Mouse (Mus musculus): Measurements from ENCODE around the gene Slc35f4. TPM values are rescaled to one million over a fixed set of nuclear protein-coding genes. Genes with fewer than 3 reads are reported as not detected.

Gene Slc35f4
- polyA plus RNA-seq, 1 experiment: not detected

DNA sequence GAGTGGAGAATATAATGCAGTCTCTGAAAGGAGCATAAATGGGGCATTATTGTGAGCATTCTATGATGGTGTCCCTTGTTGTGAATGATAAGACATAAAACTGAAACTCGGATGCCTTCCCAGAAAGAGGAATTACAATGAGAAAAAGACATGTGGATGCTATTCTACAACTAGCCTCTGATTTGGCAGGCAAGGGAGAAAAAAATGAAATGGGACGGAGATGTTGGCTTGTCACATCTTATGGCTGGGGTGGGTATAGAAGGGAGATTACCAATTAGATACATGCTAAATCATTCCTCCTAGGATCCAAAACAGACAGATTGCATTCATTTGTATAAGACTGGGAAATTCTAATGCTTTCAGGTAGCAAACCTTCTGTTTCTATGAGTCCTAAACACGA is 65.0 kb downstream of the Slc35f4 start:
- Histone ChIP-seq H3K36me3 (ENCODE audit: control insufficient read depth, insufficient read depth, low read length) (no peaks in the 10 kb centered on the region), H3K27ac (ENCODE audit: control insufficient read depth, insufficient read depth, low read length) (no peak overlapping the region), H3K4me3 (ENCODE audit: control insufficient read depth, insufficient read depth, low read length) (no peak overlapping the region), H3K27me3 (ENCODE audit: control insufficient read depth, insufficient read depth, low read length) (no peaks in the 10 kb centered on the region), H3K4me1 (replicated peaks; ENCODE audit: control insufficient read depth, insufficient read depth, low read length) (no peaks in the 10 kb centered on the region)
- WGBS: 76% methylated on average over 3 of the region's 3 CpGs
- no peak for TF ChIP-seq CTCF (IDR thresholded peaks at IDR 0.05; ENCODE audit: borderline replicate concordance, control insufficient read depth, extremely low read depth, insufficient read depth, low read length, poor library complexity)
- no peak for DNase-seq

GRCm38 (mm10) chr14:49454283-49454914 is 71.4 kb downstream of the Slc35f4 start:
- H3K36me3 ChIP-seq (ENCODE audit: control insufficient read depth, insufficient read depth, low read length): no peaks in the 10 kb centered on the region
- no peaks in the 10 kb centered on the region for H3K4me1 ChIP-seq (replicated peaks; ENCODE audit: control insufficient read depth, insufficient read depth, low read length)
- H3K27me3 ChIP-seq (ENCODE audit: control insufficient read depth, insufficient read depth, low read length): no peaks in the 10 kb centered on the region
- no peak for TF ChIP-seq POLR2A (IDR thresholded peaks at IDR 0.05; ENCODE audit: control insufficient read depth, extremely low read depth, insufficient read depth, low read length, poor library complexity)
- no peak for TF ChIP-seq CTCF (IDR thresholded peaks at IDR 0.05; ENCODE audit: borderline replicate concordance, control insufficient read depth, extremely low read depth, insufficient read depth, low read length, poor library complexity)
- no peak for DNase-seq
- no peak overlapping the region for H3K4me3 ChIP-seq (ENCODE audit: control insufficient read depth, insufficient read depth, low read length)
- H3K27ac ChIP-seq (ENCODE audit: control insufficient read depth, insufficient read depth, low read length): no peak overlapping the region
- 95% methylated on average over 6 of the region's 6 CpGs for WGBS

GRCm38 (mm10) chr14:49453782-49454181 is 72.1 kb downstream of the Slc35f4 start:
- Histone ChIP-seq H3K4me1 (replicated peaks; ENCODE audit: control insufficient read depth, insufficient read depth, low read length) (no peaks in the 10 kb centered on the region), H3K27me3 (ENCODE audit: control insufficient read depth, insufficient read depth, low read length) (no peaks in the 10 kb centered on the region), H3K36me3 (ENCODE audit: control insufficient read depth, insufficient read depth, low read length) (no peaks in the 10 kb centered on the region), H3K27ac (ENCODE audit: control insufficient read depth, insufficient read depth, low read length) (no peak overlapping the region), H3K4me3 (ENCODE audit: control insufficient read depth, insufficient read depth, low read length) (no peak overlapping the region)
- no peak for TF ChIP-seq CTCF (IDR thresholded peaks at IDR 0.05; ENCODE audit: borderline replicate concordance, control insufficient read depth, extremely low read depth, insufficient read depth, low read length, poor library complexity)
- TF ChIP-seq POLR2A (IDR thresholded peaks at IDR 0.05; ENCODE audit: control insufficient read depth, extremely low read depth, insufficient read depth, low read length, poor library complexity): no peak
- 65% methylated on average over 3 of the region's 3 CpGs for WGBS
- no peak for DNase-seq

- H3K4me3 ChIP-seq (ENCODE audit: control insufficient read depth, insufficient read depth, low read length): no peak overlapping the region
- no peak overlapping the region for H3K27ac ChIP-seq (ENCODE audit: control insufficient read depth, insufficient read depth, low read length)
- TF ChIP-seq CTCF (IDR thresholded peaks at IDR 0.05; ENCODE audit: borderline replicate concordance, control insufficient read depth, extremely low read depth, insufficient read depth, low read length, poor library complexity): no peak
- TF ChIP-seq POLR2A (IDR thresholded peaks at IDR 0.05; ENCODE audit: control insufficient read depth, extremely low read depth, insufficient read depth, low read length, poor library complexity): no peak
- no peaks in the 10 kb centered on the region for H3K36me3 ChIP-seq (ENCODE audit: control insufficient read depth, insufficient read depth, low read length)
- no peaks in the 10 kb centered on the region for H3K4me1 ChIP-seq (replicated peaks; ENCODE audit: control insufficient read depth, insufficient read depth, low read length)
- DNase-seq: no peak
- no peaks in the 10 kb centered on the region for H3K27me3 ChIP-seq (ENCODE audit: control insufficient read depth, insufficient read depth, low read length)
- 62% methylated on average over 7 of the region's 7 CpGs for WGBS
Observed at GRCm38 (mm10) chr14:49447669-49448068, 78.2 kb downstream of the Slc35f4 start.

DNA sequence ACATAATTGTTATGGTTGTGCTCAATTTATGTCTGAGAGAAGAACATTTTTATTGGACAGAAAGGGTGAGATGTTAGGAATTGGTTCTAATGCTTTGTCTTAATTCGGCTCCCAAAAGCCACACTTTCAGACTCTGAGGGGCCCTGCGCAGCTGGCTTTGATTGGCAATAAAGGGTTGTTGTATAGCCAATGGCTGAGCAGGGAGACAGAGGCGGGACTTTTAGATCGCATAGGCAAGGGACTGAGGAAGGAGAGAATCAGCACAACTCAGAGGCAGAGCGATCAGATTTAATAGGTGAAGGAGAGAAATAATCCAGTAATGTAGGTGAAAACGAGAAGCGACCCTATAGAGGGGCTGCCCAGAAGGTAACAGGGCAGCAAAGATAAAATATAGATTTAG is 79.4 kb downstream of the Slc35f4 start:
- 61% methylated on average over 7 of the region's 7 CpGs for WGBS
- DNase-seq: no peak
- no peaks in the 10 kb centered on the region for H3K36me3 ChIP-seq (ENCODE audit: control insufficient read depth, insufficient read depth, low read length)
- TF ChIP-seq POLR2A (IDR thresholded peaks at IDR 0.05; ENCODE audit: control insufficient read depth, extremely low read depth, insufficient read depth, low read length, poor library complexity) (no peak), CTCF (IDR thresholded peaks at IDR 0.05; ENCODE audit: borderline replicate concordance, control insufficient read depth, extremely low read depth, insufficient read depth, low read length, poor library complexity) (no peak)
- no peak overlapping the region for H3K27ac ChIP-seq (ENCODE audit: control insufficient read depth, insufficient read depth, low read length)
- H3K27me3 ChIP-seq (ENCODE audit: control insufficient read depth, insufficient read depth, low read length): no peaks in the 10 kb centered on the region
- H3K4me1 ChIP-seq (replicated peaks; ENCODE audit: control insufficient read depth, insufficient read depth, low read length): no peaks in the 10 kb centered on the region
- no peak overlapping the region for H3K4me3 ChIP-seq (ENCODE audit: control insufficient read depth, insufficient read depth, low read length)

- DNase-seq: no peak
- 93% methylated on average over 3 of the region's 3 CpGs for WGBS
- no peaks in the 10 kb centered on the region for H3K27me3 ChIP-seq (ENCODE audit: control insufficient read depth, insufficient read depth, low read length)
- TF ChIP-seq CTCF (IDR thresholded peaks at IDR 0.05; ENCODE audit: borderline replicate concordance, control insufficient read depth, extremely low read depth, insufficient read depth, low read length, poor library complexity) (no peak), POLR2A (IDR thresholded peaks at IDR 0.05; ENCODE audit: control insufficient read depth, extremely low read depth, insufficient read depth, low read length, poor library complexity) (no peak)
- no peak overlapping the region for H3K4me3 ChIP-seq (ENCODE audit: control insufficient read depth, insufficient read depth, low read length)
- no peaks in the 10 kb centered on the region for H3K4me1 ChIP-seq (replicated peaks; ENCODE audit: control insufficient read depth, insufficient read depth, low read length)
- no peaks in the 10 kb centered on the region for H3K36me3 ChIP-seq (ENCODE audit: control insufficient read depth, insufficient read depth, low read length)
- no peak overlapping the region for H3K27ac ChIP-seq (ENCODE audit: control insufficient read depth, insufficient read depth, low read length)
Observed at GRCm38 (mm10) chr14:49436811-49437210, 89.0 kb downstream of the Slc35f4 start.

DNA sequence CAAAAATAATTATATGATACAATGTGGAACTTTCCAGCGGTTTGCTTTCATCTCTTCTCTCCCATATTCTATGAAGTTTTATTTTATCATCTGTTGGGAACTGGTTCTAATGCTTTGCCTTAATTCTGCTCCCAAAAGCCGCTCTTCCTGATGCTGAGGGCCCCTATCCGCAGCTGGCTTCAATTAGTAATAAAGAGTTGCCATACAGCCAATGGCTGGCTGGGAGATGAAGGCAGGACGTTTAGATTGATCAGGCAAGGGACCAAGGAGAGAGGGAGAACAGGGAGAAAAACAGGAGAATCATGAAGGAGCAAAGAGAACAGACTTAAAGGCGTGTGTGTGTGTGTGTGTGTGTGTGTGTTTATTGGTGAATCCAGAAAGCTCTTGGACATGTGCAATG is 94.0 kb downstream of the Slc35f4 start:
- H3K27ac ChIP-seq (ENCODE audit: control insufficient read depth, insufficient read depth, low read length): no peak overlapping the region
- no peaks in the 10 kb centered on the region for H3K4me1 ChIP-seq (replicated peaks; ENCODE audit: control insufficient read depth, insufficient read depth, low read length)
- TF ChIP-seq CTCF (IDR thresholded peaks at IDR 0.05; ENCODE audit: borderline replicate concordance, control insufficient read depth, extremely low read depth, insufficient read depth, low read length, poor library complexity): no peak
- TF ChIP-seq POLR2A (IDR thresholded peaks at IDR 0.05; ENCODE audit: control insufficient read depth, extremely low read depth, insufficient read depth, low read length, poor library complexity): no peak
- H3K4me3 ChIP-seq (ENCODE audit: control insufficient read depth, insufficient read depth, low read length): no peak overlapping the region
- no peaks in the 10 kb centered on the region for H3K27me3 ChIP-seq (ENCODE audit: control insufficient read depth, insufficient read depth, low read length)
- DNase-seq: no peak
- 90% methylated on average over 5 of the region's 5 CpGs for WGBS
- H3K36me3 ChIP-seq (ENCODE audit: control insufficient read depth, insufficient read depth, low read length): no peaks in the 10 kb centered on the region
